Comparison of ENCODE assay signal across 10 mouse cellular contexts in the genomic region with DNA sequence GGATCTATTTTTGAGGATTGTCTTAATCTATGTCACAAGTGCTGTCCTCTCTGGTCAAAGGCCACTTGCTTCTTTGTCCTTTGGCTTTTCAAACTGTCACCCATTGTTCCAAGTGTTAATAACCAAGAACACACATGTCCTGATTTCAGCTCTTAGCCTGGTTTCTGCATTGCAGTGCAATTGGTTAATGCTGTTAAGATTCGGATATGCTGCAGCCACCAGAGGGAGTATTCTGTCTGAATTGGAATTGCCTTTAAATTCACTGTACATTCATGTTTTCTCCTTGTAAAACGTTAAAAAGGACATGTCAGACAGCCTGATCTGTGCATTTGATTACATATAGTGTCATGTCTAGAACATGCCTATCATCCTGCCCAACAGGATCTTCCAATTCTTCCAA. TPM values are rescaled to one million over a fixed set of nuclear protein-coding genes. Genes with fewer than 3 reads are reported as not detected.
DNase-seq lines count a peak whose midpoint lies in the region; ATAC-seq and TF ChIP-seq lines count a peak whose summit lies in the region.
"Had no signal": no experiment of that assay in that cellular context is flagged by ENCODE, and none has a peak within 500 bp of the region (broad histone marks: within the 10 kb centered on the region; RNA-seq: fewer than 3 reads in every experiment).

No protein-coding gene starts in this region.

- no peak overlapping the region for H3K27ac ChIP-seq in gastrocnemius, adult 2 months
- H3K27ac ChIP-seq in neural tube, embryonic 11.5 days (ENCODE audit: low read depth, low read length) = no peak overlapping the region
- H3K27ac ChIP-seq in hindbrain, embryonic 16.5 days (ENCODE audit: low read depth, low read length) = no peak overlapping the region
- no peak overlapping the region for H3K27ac ChIP-seq in neural tube, embryonic 15.5 days (replicated peaks)
- H3K27ac ChIP-seq: liver, embryonic 15.5 days had no signal

- no peak overlapping the region for H3K4me3 ChIP-seq in gastrocnemius, adult 2 months
- no peak overlapping the region for H3K4me3 ChIP-seq in neural tube, embryonic 11.5 days (ENCODE audit: low read depth, low read length)
- H3K4me3 ChIP-seq in hindbrain, embryonic 16.5 days (ENCODE audit: low read length) = no peak overlapping the region
- no peak overlapping the region for H3K4me3 ChIP-seq in neural tube, embryonic 15.5 days (replicated peaks)
- H3K4me3 ChIP-seq: liver, embryonic 15.5 days had no signal

- H3K9me3 ChIP-seq in neural tube, embryonic 11.5 days (ENCODE audit: control insufficient read depth, low read length) = no peaks in the 10 kb centered on the region
- H3K9me3 ChIP-seq in hindbrain, embryonic 16.5 days (ENCODE audit: control insufficient read depth, low read length) = no peaks in the 10 kb centered on the region
- H3K9me3 ChIP-seq in neural tube, embryonic 15.5 days (replicated peaks) = no peaks in the 10 kb centered on the region
- H3K9me3 ChIP-seq: G1E; liver, embryonic 15.5 days had no signal

- peak; percentile 42 for TF ChIP-seq CTCF in gastrocnemius, adult 2 months (IDR thresholded peaks at IDR 0.05)

- H3K9ac ChIP-seq in neural tube, embryonic 11.5 days (ENCODE audit: low read length) = no peak overlapping the region
- no peak overlapping the region for H3K9ac ChIP-seq in hindbrain, embryonic 16.5 days (ENCODE audit: low read depth, low read length)
- no peak overlapping the region for H3K9ac ChIP-seq in neural tube, embryonic 15.5 days (replicated peaks)
- H3K9ac ChIP-seq: liver, embryonic 15.5 days had no signal

- H3K4me2 ChIP-seq in neural tube, embryonic 11.5 days (ENCODE audit: low read depth) = no peak overlapping the region
- no peak overlapping the region for H3K4me2 ChIP-seq in hindbrain, embryonic 16.5 days (ENCODE audit: low read length)
- H3K4me2 ChIP-seq in neural tube, embryonic 15.5 days = no peak overlapping the region
- H3K4me2 ChIP-seq: liver, embryonic 15.5 days had no signal

- WGBS in neural tube, embryonic 11.5 days = 23% methylated on average over 2 of the region's 2 CpGs
- 15% methylated on average over 2 of the region's 2 CpGs for WGBS in hindbrain, embryonic 16.5 days
- WGBS in neural tube, embryonic 15.5 days = 24% methylated on average over 2 of the region's 2 CpGs

- H3K4me1 ChIP-seq in neural tube, embryonic 11.5 days (ENCODE audit: control insufficient read depth, insufficient read depth, low read length) = no peaks in the 10 kb centered on the region
- H3K4me1 ChIP-seq in hindbrain, embryonic 16.5 days (ENCODE audit: control insufficient read depth, insufficient read depth, low read depth, low read length) = no peaks in the 10 kb centered on the region
- no peaks in the 10 kb centered on the region for H3K4me1 ChIP-seq in neural tube, embryonic 15.5 days
- H3K4me1 ChIP-seq: liver, embryonic 15.5 days had no signal

- H3K36me3 ChIP-seq in neural tube, embryonic 11.5 days (ENCODE audit: control insufficient read depth, insufficient read depth, low read length) = no peaks in the 10 kb centered on the region
- H3K36me3 ChIP-seq in hindbrain, embryonic 16.5 days (ENCODE audit: control insufficient read depth, insufficient read depth, low read length) = no peaks in the 10 kb centered on the region
- H3K36me3 ChIP-seq in neural tube, embryonic 15.5 days = no peaks in the 10 kb centered on the region
- H3K36me3 ChIP-seq: G1E; liver, embryonic 15.5 days had no signal

- no peak for DNase-seq in gastrocnemius, adult 2 months
- DNase-seq in gastrocnemius, postnatal 36 days = no peak
- DNase-seq in neural tube, embryonic 11.5 days (ENCODE audit: low spot score) = peak; percentile 19
- no peak for DNase-seq in neural tube, embryonic 10.5 days (ENCODE audit: extremely low spot score, low spot score)
- no peak for DNase-seq in cerebellum, adult 18-20 months
- DNase-seq in c-Kit-positive CD71-positive TER-119-positive erythroid progenitor cells, embryonic 14.5 days (ENCODE audit: low spot score) = no peak

- intact Hi-C loops in gastrocnemius, adult 2 months (cut with DNase I) = no loop called here
- intact Hi-C loops in gastrocnemius, postnatal 36 days (cut with DNase I) = no loop called here

- H3K27me3 ChIP-seq in neural tube, embryonic 11.5 days (ENCODE audit: control insufficient read depth, insufficient read depth, low read length) = no peaks in the 10 kb centered on the region
- no peaks in the 10 kb centered on the region for H3K27me3 ChIP-seq in hindbrain, embryonic 16.5 days (replicated peaks; ENCODE audit: control insufficient read depth, insufficient read depth, low read length)
- no peaks in the 10 kb centered on the region for H3K27me3 ChIP-seq in neural tube, embryonic 15.5 days (replicated peaks)
- H3K27me3 ChIP-seq: liver, embryonic 15.5 days had no signal

- ATAC-seq in neural tube, embryonic 11.5 days (ENCODE audit: insufficient read depth, low FRiP score, low TSS enrichment) = no peak
- peak; percentile 78 for ATAC-seq in hindbrain, embryonic 16.5 days
- peak; percentile 50; the same call in 1 of the 2 replicates for ATAC-seq in neural tube, embryonic 15.5 days (ENCODE audit: low FRiP score)

RNA-seq across cellular contexts. Expression of gene AW209491, which starts 40.4 kb away (rescaled TPM):
- total RNA-seq in gastrocnemius, adult 2 months (2021) = 10 to 100 TPM; 10.8 to 15.7 TPM
- 10 to 100 TPM; 10.3 to 13.1 TPM for total RNA-seq in gastrocnemius, postnatal 36 days (2021)
- 25.3 and 29.6 TPM in 2 replicates for polyA plus RNA-seq in neural tube, embryonic 11.5 days (2014; fragmentation: Nextera tagmentation; extraction: Ambion mirVana)
- polyA plus RNA-seq in hindbrain, embryonic 16.5 days (2015; fragmentation: Nextera tagmentation; extraction: Ambion mirVana) = 45.2 and 47.6 TPM in 2 replicates
- 41.7 and 44.5 TPM in 2 replicates for polyA plus RNA-seq in neural tube, embryonic 15.5 days (2015; fragmentation: Nextera tagmentation; extraction: Ambion mirVana)

RNA-seq across cellular contexts. Expression of gene Psma2, which starts 57.3 kb away (rescaled TPM):
- 10 to 100 TPM; 49.9 to 55.1 TPM for total RNA-seq in gastrocnemius, adult 2 months (2021)
- total RNA-seq in gastrocnemius, postnatal 36 days (2021) = 10 to 100 TPM; 44.4 to 51.5 TPM
- 216 and 226 TPM in 2 replicates for polyA plus RNA-seq in neural tube, embryonic 11.5 days (2014; fragmentation: Nextera tagmentation; extraction: Ambion mirVana)
- 165 and 175 TPM in 2 replicates for polyA plus RNA-seq in hindbrain, embryonic 16.5 days (2015; fragmentation: Nextera tagmentation; extraction: Ambion mirVana)
- polyA plus RNA-seq in neural tube, embryonic 15.5 days (2015; fragmentation: Nextera tagmentation; extraction: Ambion mirVana) = 175 and 187 TPM in 2 replicates

RNA-seq across cellular contexts. Expression of gene Mrpl32, which starts 57.4 kb away (rescaled TPM):
- 10 to 100 TPM; 41.2 to 41.8 TPM for total RNA-seq in gastrocnemius, adult 2 months (2021)
- total RNA-seq in gastrocnemius, postnatal 36 days (2021) = 10 to 100 TPM; 38.8 to 46.7 TPM
- 108 and 115 TPM in 2 replicates for polyA plus RNA-seq in neural tube, embryonic 11.5 days (2014; fragmentation: Nextera tagmentation; extraction: Ambion mirVana)
- polyA plus RNA-seq in hindbrain, embryonic 16.5 days (2015; fragmentation: Nextera tagmentation; extraction: Ambion mirVana) = 93.0 and 100 TPM in 2 replicates
- polyA plus RNA-seq in neural tube, embryonic 15.5 days (2015; fragmentation: Nextera tagmentation; extraction: Ambion mirVana) = 112 and 127 TPM in 2 replicates
